8 mouse cellular contexts compared by ENCODE assay signal in genomic region chr9:66917892-66918255, GRCm38 (mm10). TPM values are rescaled to one million over a fixed set of nuclear protein-coding genes. Genes with fewer than 3 reads are reported as not detected.
A peak's percentile ranks its signal among the peaks of the same experiment; 100 is the strongest.
DNase-seq lines count a peak whose midpoint lies in the region; ATAC-seq lines count a peak whose summit lies in the region.

No protein-coding gene starts in this region.

- no peak for DNase-seq in heart, adult 9 months (ENCODE audit: low spot score in 2 of 2)
- DNase-seq in A20 (ENCODE audit: low read depth, low spot score): peak; percentile 23
- DNase-seq in forebrain, embryonic 11.5 days (ENCODE audit: low spot score): no peak
- DNase-seq in adrenal gland, postnatal 36 days: no peak
- DNase-seq in cerebellum, postnatal 36 days: no peak
- DNase-seq in embryo, embryonic 9.5 days (ENCODE audit: extremely low spot score): no peak

- no peaks in the 10 kb centered on the region for H3K9me3 ChIP-seq in heart, embryonic 15.5 days (replicated peaks)
- H3K9me3 ChIP-seq in forebrain, embryonic 11.5 days (ENCODE audit: control insufficient read depth, low read length): no peaks in the 10 kb centered on the region
- H3K9me3 ChIP-seq in liver, embryonic 15.5 days (replicated peaks): no peaks in the 10 kb centered on the region

- peaks cover 37% of the 10 kb centered on the region for H3K4me1 ChIP-seq in heart, embryonic 15.5 days (replicated peaks)
- H3K4me1 ChIP-seq in forebrain, embryonic 11.5 days (replicated peaks; ENCODE audit: control insufficient read depth, insufficient read depth, low read length): peaks cover 5% of the 10 kb centered on the region; the same call in 1 of the 2 replicates
- peaks cover 67% of the 10 kb centered on the region for H3K4me1 ChIP-seq in liver, embryonic 15.5 days (replicated peaks)

- no peak overlapping the region for H3K9ac ChIP-seq in heart, embryonic 15.5 days
- no peak overlapping the region for H3K9ac ChIP-seq in forebrain, embryonic 11.5 days (ENCODE audit: low read length)
- H3K9ac ChIP-seq in liver, embryonic 15.5 days: peak overlapping the region; percentile 93; the same call in 1 of the 2 replicates

- H3K4me3 ChIP-seq in heart, embryonic 15.5 days: no peak overlapping the region
- H3K4me3 ChIP-seq in forebrain, embryonic 11.5 days (ENCODE audit: low read depth, low read length): no peak overlapping the region
- H3K4me3 ChIP-seq in liver, embryonic 15.5 days (replicated peaks): peak overlapping the region; percentile 92

- H3K4me2 ChIP-seq in heart, embryonic 15.5 days: peak overlapping the region; percentile 86
- peak overlapping the region; percentile 81; the same call in 1 of the 2 replicates for H3K4me2 ChIP-seq in forebrain, embryonic 11.5 days (ENCODE audit: low read depth, low read length, severe bottlenecking)
- H3K4me2 ChIP-seq in liver, embryonic 15.5 days: peak overlapping the region; percentile 92

- no peak for ATAC-seq in heart, embryonic 15.5 days (replicated peaks; ENCODE audit: insufficient number of reproducible peaks, insufficient read depth, low FRiP score, low read depth)
- no peak for ATAC-seq in forebrain, embryonic 11.5 days (replicated peaks; ENCODE audit: low FRiP score)
- no peak for ATAC-seq in liver, embryonic 15.5 days (ENCODE audit: insufficient read depth)

- H3K27ac ChIP-seq in heart, embryonic 15.5 days: no peak overlapping the region
- no peak overlapping the region for H3K27ac ChIP-seq in forebrain, embryonic 11.5 days (ENCODE audit: low read depth, low read length)
- peak overlapping the region; percentile 97 for H3K27ac ChIP-seq in liver, embryonic 15.5 days (replicated peaks)

- H3K36me3 ChIP-seq in heart, embryonic 15.5 days: no peaks in the 10 kb centered on the region
- no peaks in the 10 kb centered on the region for H3K36me3 ChIP-seq in forebrain, embryonic 11.5 days (ENCODE audit: control insufficient read depth, insufficient read depth, low read length)
- peaks cover 13% of the 10 kb centered on the region; the same call in 1 of the 2 replicates for H3K36me3 ChIP-seq in liver, embryonic 15.5 days (replicated peaks)

- H3K27me3 ChIP-seq in heart, embryonic 15.5 days: no peaks in the 10 kb centered on the region
- H3K27me3 ChIP-seq in forebrain, embryonic 11.5 days (ENCODE audit: control insufficient read depth, insufficient read depth, low read length): no peaks in the 10 kb centered on the region
- no peaks in the 10 kb centered on the region for H3K27me3 ChIP-seq in liver, embryonic 15.5 days

- 73% methylated on average over 1 of the region's 1 CpGs for whole genome bisulfite sequencing in heart, embryonic 15.5 days
- WGBS in forebrain, embryonic 11.5 days: 77% methylated on average over 1 of the region's 1 CpGs
- 58% methylated on average over 1 of the region's 1 CpGs for WGBS in liver, embryonic 15.5 days (ENCODE audit: insufficient replicate concordance)

RNA-seq across cellular contexts. Expression of gene Rab8b, which starts 1.6 kb away (rescaled TPM):
- 14.3 and 18.5 TPM in 2 replicates for polyA plus RNA-seq in heart, embryonic 15.5 days (2015; fragmentation: Nextera tagmentation; extraction: Ambion mirVana)
- 44.1 and 51.7 TPM in 2 replicates for polyA plus RNA-seq in forebrain, embryonic 11.5 days (2014; fragmentation: Nextera tagmentation; extraction: Ambion mirVana)
- 28.9 and 29.2 TPM in 2 replicates for polyA plus RNA-seq in liver, embryonic 15.5 days (2015; fragmentation: Nextera tagmentation; extraction: Ambion mirVana)
- total RNA-seq in adrenal gland, postnatal 36 days (2021): 10 to 100 TPM; 18.9 to 21.9 TPM

RNA-seq across cellular contexts. Expression of gene Rps27l, which starts 28.0 kb away (rescaled TPM):
- 404 and 516 TPM in 2 replicates for polyA plus RNA-seq in heart, embryonic 15.5 days (2015; fragmentation: Nextera tagmentation; extraction: Ambion mirVana)
- polyA plus RNA-seq in forebrain, embryonic 11.5 days (2014; fragmentation: Nextera tagmentation; extraction: Ambion mirVana): 624 and 676 TPM in 2 replicates
- polyA plus RNA-seq in liver, embryonic 15.5 days (2015; fragmentation: Nextera tagmentation; extraction: Ambion mirVana): 368 and 453 TPM in 2 replicates
- 100 to 1,000 TPM; 270 to 313 TPM for total RNA-seq in adrenal gland, postnatal 36 days (2021)

RNA-seq across cellular contexts. Expression of gene Lactb, which starts 57.4 kb away (rescaled TPM):
- polyA plus RNA-seq in heart, embryonic 15.5 days (2015; fragmentation: Nextera tagmentation; extraction: Ambion mirVana): 5.6 and 6.0 TPM in 2 replicates
- polyA plus RNA-seq in forebrain, embryonic 11.5 days (2014; fragmentation: Nextera tagmentation; extraction: Ambion mirVana): 9.1 and 11.1 TPM in 2 replicates
- polyA plus RNA-seq in liver, embryonic 15.5 days (2015; fragmentation: Nextera tagmentation; extraction: Ambion mirVana): 4.7 and 4.8 TPM in 2 replicates
- total RNA-seq in adrenal gland, postnatal 36 days (2021): 10 to 100 TPM; 16.9 to 20.5 TPM
